Mouse (Mus musculus): Measurements from ENCODE around the gene Atrip. TPM values are rescaled to one million over a fixed set of nuclear protein-coding genes. Genes with fewer than 3 reads are reported as not detected.

Gene Atrip
- polyA plus RNA-seq, 2 experiments: 25.1 to 30.5 TPM

- DNase-seq (ENCODE audit: low spot score) (no peak), ATAC-seq (ENCODE audit: low FRiP score, low read depth) (no peak)
- Histone ChIP-seq H3K36me3 (ENCODE audit: control insufficient read depth, insufficient read depth, low read length) (peaks cover 14% of the 10 kb centered on the region), H3K27me3 (ENCODE audit: control insufficient read depth, insufficient read depth, low read length) (no peaks in the 10 kb centered on the region), H3K4me1 (ENCODE audit: control insufficient read depth, insufficient read depth, low read length) (peaks cover 5% of the 10 kb centered on the region; the same call in 1 of the 2 replicates), H3K27ac (replicated peaks; ENCODE audit: low read depth, low read length) (no peak overlapping the region), H3K4me2 (replicated peaks; ENCODE audit: low read depth, low read length, severe bottlenecking) (no peak overlapping the region), H3K9ac (ENCODE audit: low read depth, low read length, severe bottlenecking) (no peak overlapping the region), H3K9me3 (ENCODE audit: control insufficient read depth, low read length) (no peaks in the 10 kb centered on the region), H3K4me3 (replicated peaks; ENCODE audit: low read length) (peak overlapping the region; percentile 74; the same call in 1 of the 2 replicates)
- TF ChIP-seq POLR2A (IDR thresholded peaks at IDR 0.05; ENCODE audit: borderline replicate concordance, extremely low read depth, insufficient read depth, insufficient read length): no peak
- WGBS: 97% methylated on average over 3 of the region's 3 CpGs
These were observed 6.6 kb upstream of the Atrip start for GRCm38 (mm10) chr9:109080516-109080915.

GRCm38 (mm10) chr9:109068095-109068735, 5.7 kb downstream of the Atrip start:
- H3K4me3 ChIP-seq (replicated peaks; ENCODE audit: low read length): no peak overlapping the region
- no peaks in the 10 kb centered on the region for H3K27me3 ChIP-seq (ENCODE audit: control insufficient read depth, insufficient read depth, low read length)
- 97% methylated on average over 3 of the region's 3 CpGs for WGBS
- H3K4me1 ChIP-seq (ENCODE audit: control insufficient read depth, insufficient read depth, low read length): peaks cover 5% of the 10 kb centered on the region; the same call in 1 of the 2 replicates
- no peak for TF ChIP-seq POLR2A (IDR thresholded peaks at IDR 0.05; ENCODE audit: borderline replicate concordance, extremely low read depth, insufficient read depth, insufficient read length)
- DNase-seq (ENCODE audit: low spot score) (no peak), ATAC-seq (ENCODE audit: low FRiP score, low read depth) (no peak)
- no peak overlapping the region for H3K27ac ChIP-seq (replicated peaks; ENCODE audit: low read depth, low read length)
- no peaks in the 10 kb centered on the region for H3K9me3 ChIP-seq (ENCODE audit: control insufficient read depth, low read length)
- peaks cover 86% of the 10 kb centered on the region for H3K36me3 ChIP-seq (ENCODE audit: control insufficient read depth, insufficient read depth, low read length)
- no peak overlapping the region for H3K4me2 ChIP-seq (replicated peaks; ENCODE audit: low read depth, low read length, severe bottlenecking)
- H3K9ac ChIP-seq (ENCODE audit: low read depth, low read length, severe bottlenecking): no peak overlapping the region

GRCm38 (mm10) chr9:109060898-109061295, 13.0 kb downstream of the Atrip start:
- no peak overlapping the region for H3K27ac ChIP-seq (replicated peaks; ENCODE audit: low read depth, low read length)
- H3K4me1 ChIP-seq (ENCODE audit: control insufficient read depth, insufficient read depth, low read length): peaks cover 10% of the 10 kb centered on the region; the same call in 1 of the 2 replicates
- no peak overlapping the region for H3K4me2 ChIP-seq (replicated peaks; ENCODE audit: low read depth, low read length, severe bottlenecking)
- WGBS: 91% methylated on average over 5 of the region's 5 CpGs
- H3K9ac ChIP-seq (ENCODE audit: low read depth, low read length, severe bottlenecking): no peak overlapping the region
- no peaks in the 10 kb centered on the region for H3K9me3 ChIP-seq (ENCODE audit: control insufficient read depth, low read length)
- H3K36me3 ChIP-seq (ENCODE audit: control insufficient read depth, insufficient read depth, low read length): peaks cover 76% of the 10 kb centered on the region
- no peak for TF ChIP-seq POLR2A (IDR thresholded peaks at IDR 0.05; ENCODE audit: borderline replicate concordance, extremely low read depth, insufficient read depth, insufficient read length)
- no peak for DNase-seq (ENCODE audit: low spot score)
- no peaks in the 10 kb centered on the region for H3K27me3 ChIP-seq (ENCODE audit: control insufficient read depth, insufficient read depth, low read length)
- H3K4me3 ChIP-seq (replicated peaks; ENCODE audit: low read length): no peak overlapping the region
- no peak for ATAC-seq (ENCODE audit: low FRiP score, low read depth)

- H3K4me1 ChIP-seq (ENCODE audit: control insufficient read depth, insufficient read depth, low read length): peaks cover 10% of the 10 kb centered on the region; the same call in 1 of the 2 replicates
- no peak overlapping the region for H3K27ac ChIP-seq (replicated peaks; ENCODE audit: low read depth, low read length)
- H3K36me3 ChIP-seq (ENCODE audit: control insufficient read depth, insufficient read depth, low read length): peaks cover 73% of the 10 kb centered on the region
- DNase-seq (ENCODE audit: low spot score) (no peak), ATAC-seq (ENCODE audit: low FRiP score, low read depth) (no peak)
- 0 out of 2 replicates have a peak overlapping the region, but pooled peaks have one; percentile 56 for H3K4me2 ChIP-seq (replicated peaks; ENCODE audit: low read depth, low read length, severe bottlenecking)
- no peak overlapping the region for H3K9ac ChIP-seq (ENCODE audit: low read depth, low read length, severe bottlenecking)
- no peaks in the 10 kb centered on the region for H3K27me3 ChIP-seq (ENCODE audit: control insufficient read depth, insufficient read depth, low read length)
- no peak for TF ChIP-seq POLR2A (IDR thresholded peaks at IDR 0.05; ENCODE audit: borderline replicate concordance, extremely low read depth, insufficient read depth, insufficient read length)
- H3K9me3 ChIP-seq (ENCODE audit: control insufficient read depth, low read length): no peaks in the 10 kb centered on the region
- WGBS: 91% methylated on average over 16 of the region's 16 CpGs
- H3K4me3 ChIP-seq (replicated peaks; ENCODE audit: low read length): no peak overlapping the region
These were observed 13.6 kb downstream of the Atrip start for GRCm38 (mm10) chr9:109060184-109060897.

GRCm38 (mm10) chr9:109059136-109059903, 14.6 kb downstream of the Atrip start, which contains the start of gene Trex1:
TSS of gene Trex1 (minus strand) at chr9:109059734.
- ATAC-seq (ENCODE audit: low FRiP score, low read depth): peak; percentile 82
- Histone ChIP-seq H3K4me3 (replicated peaks; ENCODE audit: low read length) (peak within 1 kb of the TSS; percentile 37), H3K4me1 (ENCODE audit: control insufficient read depth, insufficient read depth, low read length) (peaks cover 13% of the 10 kb centered on the region; the same call in 1 of the 2 replicates), H3K9ac (ENCODE audit: low read depth, low read length, severe bottlenecking) (peak within 1 kb of the TSS; percentile 59), H3K9me3 (ENCODE audit: control insufficient read depth, low read length) (no peaks in the 10 kb centered on the region), H3K27ac (replicated peaks; ENCODE audit: low read depth, low read length) (peak within 1 kb of the TSS; percentile 81), H3K27me3 (ENCODE audit: control insufficient read depth, insufficient read depth, low read length) (no peaks in the 10 kb centered on the region), H3K4me2 (replicated peaks; ENCODE audit: low read depth, low read length, severe bottlenecking) (peak within 1 kb of the TSS; percentile 56), H3K36me3 (ENCODE audit: control insufficient read depth, insufficient read depth, low read length) (peaks cover 62% of the 10 kb centered on the region)
- TF ChIP-seq POLR2A (IDR thresholded peaks at IDR 0.05; ENCODE audit: borderline replicate concordance, extremely low read depth, insufficient read depth, insufficient read length): no peak
- WGBS: 16% methylated on average over 15 of the region's 15 CpGs
- peak; percentile 87 for DNase-seq (ENCODE audit: low spot score)
